Mouse (Mus musculus): ENCODE results near the gene St3gal5.

DNA sequence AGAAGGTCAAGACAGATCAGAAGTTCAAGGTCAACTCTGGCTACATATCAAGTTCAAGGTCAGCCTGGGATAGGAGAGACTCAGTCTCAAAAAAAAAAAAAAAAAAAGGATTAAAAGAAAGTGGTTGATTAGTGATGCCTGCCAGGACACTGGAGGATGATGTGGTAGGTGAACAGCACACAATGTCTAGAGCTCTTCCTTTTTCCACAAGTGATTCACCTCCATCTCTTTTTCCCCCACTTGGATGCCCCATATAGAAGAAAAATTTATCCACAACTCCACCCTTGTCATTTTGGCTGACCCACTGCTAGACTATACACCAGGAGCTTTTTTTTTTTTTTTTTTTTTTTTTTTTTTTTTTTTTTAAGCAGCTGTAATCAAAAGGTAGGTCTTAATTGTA lies 100.1 kb downstream of the St3gal5 start:
- TF ChIP-seq CTCF (IDR thresholded peaks at IDR 0.05; ENCODE audit: control insufficient read depth, insufficient read depth, insufficient read length): no peak
- no peak for TF ChIP-seq MAX (IDR thresholded peaks at IDR 0.05)
- no peak for TF ChIP-seq MYOG (IDR thresholded peaks at IDR 0.05; ENCODE audit: control insufficient read depth, extremely low read depth, insufficient read length)
- no peak for TF ChIP-seq USF1 (IDR thresholded peaks at IDR 0.05; ENCODE audit: low read depth)
